Mouse (Mus musculus) spleen, adult 12 weeks (tissue): ENCODE measurements around the gene Cd248.

Source experiments
- DNase-seq: peaks from one replicate; pipeline ENCODE4 v3.0.0; 2022; ENCODE audit warnings: low spot score

The Cd248 gene

DNA sequence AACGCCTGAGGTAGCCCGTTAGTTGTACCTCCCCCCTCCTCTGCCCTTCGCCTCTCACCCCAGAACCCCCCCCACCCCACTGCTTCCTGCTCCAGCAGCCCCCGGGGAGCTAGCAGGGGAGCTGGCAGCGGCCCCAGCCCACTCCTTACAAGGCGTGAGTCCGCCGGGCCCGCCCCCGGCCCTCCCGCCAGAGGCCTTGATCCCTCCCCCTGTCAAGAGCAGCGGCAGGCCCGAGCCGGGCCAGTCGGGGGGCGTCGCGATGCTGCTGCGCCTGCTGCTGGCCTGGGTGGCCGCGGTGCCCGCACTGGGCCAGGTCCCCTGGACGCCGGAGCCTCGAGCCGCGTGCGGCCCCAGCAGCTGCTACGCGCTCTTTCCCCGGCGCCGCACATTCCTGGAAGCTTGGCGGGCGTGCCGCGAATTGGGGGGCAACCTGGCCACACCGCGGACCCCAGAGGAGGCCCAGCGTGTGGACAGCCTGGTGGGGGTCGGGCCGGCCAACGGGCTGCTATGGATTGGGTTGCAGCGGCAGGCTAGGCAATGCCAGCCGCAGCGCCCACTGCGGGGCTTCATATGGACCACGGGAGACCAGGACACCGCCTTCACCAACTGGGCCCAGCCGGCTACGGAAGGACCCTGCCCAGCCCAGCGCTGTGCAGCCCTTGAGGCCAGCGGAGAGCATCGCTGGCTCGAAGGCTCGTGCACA, at the start of gene Cd248:
TSS of gene Cd248 (plus strand) at position 212 of the 703 bp plus-strand sequence.
- DNase-seq = no peak

DNA sequence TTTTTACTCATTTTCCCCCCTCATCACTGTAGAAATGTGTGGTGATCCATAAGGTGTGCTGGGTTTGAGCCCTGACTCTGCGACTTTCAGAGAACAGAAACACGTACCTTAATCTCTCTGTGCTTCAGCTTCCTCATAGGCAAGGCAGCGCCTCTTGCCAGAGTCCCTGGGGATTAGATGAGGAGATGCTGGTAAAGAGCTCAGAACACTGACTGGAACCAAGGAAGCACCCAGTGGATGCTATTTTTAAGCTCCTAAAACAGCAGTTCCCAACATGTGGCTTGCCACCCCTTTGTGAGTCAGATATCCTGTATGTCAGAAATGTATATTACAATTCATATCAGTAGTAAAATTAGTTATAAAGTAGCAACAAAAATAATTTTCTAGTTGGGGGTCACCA, 49.7 kb upstream of the Cd248 start:
- DNase-seq = no peak

DNA sequence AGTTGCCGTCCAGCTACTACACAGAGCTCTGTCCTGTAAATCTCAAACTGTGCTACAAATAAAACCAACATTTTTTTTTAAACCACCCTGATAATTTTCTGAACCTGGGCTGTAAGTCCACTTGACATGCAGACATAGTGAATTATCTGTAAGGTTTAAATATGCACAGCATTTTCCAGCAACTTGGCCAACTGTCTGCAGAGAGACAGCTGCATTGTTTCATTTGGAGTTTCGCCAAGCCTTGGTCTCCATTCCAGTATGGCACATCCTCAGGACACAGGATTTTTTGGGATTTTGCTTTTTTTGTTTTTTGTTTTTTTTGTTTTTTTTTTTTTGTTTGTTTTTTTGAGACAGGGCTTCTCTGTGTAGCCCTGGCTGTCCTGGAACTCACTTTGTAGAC, 46.5 kb upstream of the Cd248 start:
- no peak for DNase-seq

DNA sequence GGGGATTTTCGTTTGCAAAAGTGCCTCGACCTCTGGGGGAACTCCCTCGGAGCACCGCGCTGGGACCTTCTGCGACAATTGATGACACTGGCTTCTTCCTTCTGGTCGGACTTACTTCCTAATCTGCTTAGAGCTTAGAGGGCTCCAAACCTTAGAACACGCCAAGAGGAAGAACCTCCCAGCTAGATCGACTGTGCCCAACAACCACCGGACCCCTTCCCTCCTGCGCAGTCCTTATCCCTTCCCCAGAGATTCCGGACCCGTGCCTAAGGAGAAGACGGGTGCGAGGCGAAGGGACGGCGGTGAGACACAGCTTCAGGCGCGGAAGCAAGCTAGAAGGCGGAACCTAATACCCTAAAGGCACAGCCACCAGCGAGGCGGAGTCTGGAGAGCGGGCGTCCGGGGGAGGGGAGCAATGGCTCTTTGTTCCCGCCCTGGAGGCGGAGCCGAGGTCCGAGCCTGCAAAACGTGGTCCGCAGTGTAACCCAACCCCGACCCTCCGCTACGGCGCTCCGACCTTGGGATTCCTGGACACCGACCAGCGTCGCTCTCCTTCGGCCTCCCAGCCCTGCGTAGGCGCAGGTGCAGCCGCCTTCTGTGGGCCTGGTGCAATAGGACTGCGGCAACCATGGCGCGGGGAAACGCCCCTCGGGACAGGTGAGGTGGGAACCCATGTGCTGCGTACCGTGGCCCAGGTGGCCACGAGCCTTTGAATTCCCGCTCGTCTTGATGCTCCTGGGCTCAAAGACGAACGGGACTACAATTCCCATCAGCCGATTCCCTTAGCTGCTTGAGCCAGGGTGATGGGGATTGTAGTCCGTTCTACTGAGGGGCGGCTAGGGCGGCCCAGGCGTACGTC, 44.0 kb upstream of the Cd248 start, which contains the start of gene Slc29a2:
TSS of gene Slc29a2 (plus strand) at position 240 of the 859 bp plus-strand sequence.
- peak; percentile 73 for DNase-seq

DNA sequence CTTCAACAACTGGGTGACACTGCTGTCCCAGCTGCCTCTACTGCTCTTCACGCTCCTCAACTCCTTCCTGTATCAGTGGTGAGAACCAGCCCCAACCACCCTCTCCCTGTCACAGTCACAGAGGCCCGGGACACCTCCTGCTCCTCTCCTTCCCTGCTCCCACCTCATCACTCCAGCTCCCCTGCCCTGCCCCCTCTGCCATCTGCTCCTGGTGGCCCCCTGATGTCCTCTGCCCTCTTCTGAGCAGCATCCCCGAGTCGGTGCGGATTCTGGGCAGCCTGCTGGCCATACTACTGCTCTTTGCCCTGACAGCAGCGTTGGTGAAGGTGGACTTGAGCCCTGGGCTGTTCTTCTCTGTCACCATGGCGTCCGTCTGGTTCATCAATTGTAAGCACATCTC, 41.8 kb upstream of the Cd248 start:
- DNase-seq = no peak

DNA sequence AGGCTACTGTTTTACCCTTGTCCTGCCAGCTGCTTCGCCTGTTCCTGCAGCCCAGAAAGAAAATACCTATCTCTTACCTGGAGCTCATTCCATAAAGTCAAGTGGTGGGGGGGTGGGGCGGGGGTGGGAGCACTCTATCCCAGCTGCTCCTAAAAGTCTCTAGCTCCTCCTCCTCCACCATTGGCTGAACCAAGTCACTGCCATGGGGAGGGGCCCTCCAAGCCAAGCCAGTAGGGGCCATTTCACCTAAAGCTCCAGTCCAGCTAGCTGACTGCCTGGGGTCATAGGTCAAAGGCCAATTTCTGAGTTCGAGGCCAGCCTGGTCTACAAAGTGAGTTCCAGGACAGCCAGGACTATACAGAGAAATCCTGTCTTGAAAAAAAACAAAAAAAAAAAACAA, 35.2 kb upstream of the Cd248 start:
- DNase-seq = no peak

DNA sequence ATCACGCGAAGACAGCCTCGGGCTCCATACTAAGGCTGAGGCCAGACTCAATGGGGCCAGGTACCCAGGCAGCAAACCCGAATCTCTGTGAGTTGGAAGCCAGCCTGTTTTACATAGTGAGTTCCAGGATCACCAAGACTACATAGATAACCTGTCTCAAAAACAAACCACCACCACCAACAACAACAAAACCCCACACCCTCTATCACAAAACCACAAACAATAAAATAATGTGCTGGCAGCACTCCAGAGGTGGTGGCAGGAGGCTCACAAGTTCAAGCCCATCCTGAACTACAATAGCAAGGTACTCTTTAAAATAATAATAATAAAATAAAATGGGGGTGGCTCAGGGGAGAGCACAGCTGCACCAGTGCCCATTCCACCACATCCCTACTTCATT, 31.3 kb upstream of the Cd248 start:
- no peak for DNase-seq

DNA sequence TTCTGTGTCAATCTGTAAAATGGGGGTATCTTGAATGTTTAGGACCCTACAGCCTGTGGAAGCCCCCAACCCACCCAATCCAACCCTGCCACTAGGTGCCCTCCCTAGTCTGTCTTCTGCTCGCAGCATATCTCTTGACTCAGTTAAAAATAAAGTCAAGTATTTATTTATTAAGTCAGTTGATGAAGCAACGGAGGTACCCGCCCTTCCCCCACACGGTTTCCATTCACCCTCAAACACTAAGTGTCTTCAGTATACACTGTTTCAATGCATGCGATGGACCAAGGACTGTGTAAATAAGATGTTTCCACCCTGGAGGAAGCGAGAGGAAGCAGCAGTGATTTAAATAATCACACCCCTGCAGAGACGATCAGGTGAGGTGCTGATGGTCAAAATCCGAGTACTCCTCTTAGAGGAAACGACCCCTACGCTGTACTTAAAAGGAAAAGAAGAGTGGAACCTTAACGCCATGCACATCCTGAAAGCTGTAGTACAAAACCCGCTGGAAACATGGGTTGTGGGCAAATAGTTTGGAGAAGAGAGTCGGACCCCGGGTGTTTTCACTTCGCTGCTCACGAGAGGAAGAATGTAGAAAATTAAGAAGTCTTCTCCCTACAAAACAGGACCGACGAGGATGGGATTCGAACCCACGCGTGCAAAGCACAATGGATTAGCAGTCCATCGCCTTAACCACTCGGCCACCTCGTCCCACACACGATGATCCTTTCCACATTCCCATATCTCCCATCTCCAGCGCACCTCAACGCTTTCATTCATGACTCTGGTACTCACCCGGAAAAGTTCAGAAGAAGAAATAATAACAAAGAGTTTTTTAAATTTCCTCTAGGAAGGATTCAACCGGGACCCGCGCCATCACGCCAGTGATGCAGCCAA, 30.0 kb upstream of the Cd248 start:
- DNase-seq = peak; percentile 27

DNA sequence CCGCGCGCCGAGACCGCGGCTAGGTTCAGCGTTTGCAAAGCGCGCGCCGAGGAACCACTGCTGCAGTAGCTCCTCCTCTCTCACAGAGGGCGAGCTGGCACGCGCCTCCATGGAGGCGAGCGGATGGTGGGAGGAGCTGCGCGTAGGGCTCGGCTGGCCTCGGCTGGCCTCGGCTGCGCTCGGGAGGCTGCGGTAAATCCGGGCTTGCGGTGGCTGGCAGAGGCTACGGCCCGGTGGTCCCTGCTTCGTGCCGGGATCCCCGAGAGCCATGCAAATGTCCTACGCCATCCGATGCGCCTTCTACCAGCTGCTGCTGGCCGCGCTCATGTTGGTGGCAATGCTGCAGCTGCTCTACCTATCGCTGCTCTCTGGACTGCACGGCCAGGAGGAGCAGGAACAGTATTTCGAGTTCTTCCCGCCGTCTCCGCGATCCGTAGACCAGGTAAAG, 29.1 kb upstream of the Cd248 start, which contains the start of the genes B4gat1 and AC124502.3:
TSS of gene B4gat1 (plus strand) at position 118 of the 448 bp plus-strand sequence.
TSS of gene AC124502.3 (plus strand) at position 183 of the 448 bp plus-strand sequence.
- peak; percentile 67 for DNase-seq

DNA sequence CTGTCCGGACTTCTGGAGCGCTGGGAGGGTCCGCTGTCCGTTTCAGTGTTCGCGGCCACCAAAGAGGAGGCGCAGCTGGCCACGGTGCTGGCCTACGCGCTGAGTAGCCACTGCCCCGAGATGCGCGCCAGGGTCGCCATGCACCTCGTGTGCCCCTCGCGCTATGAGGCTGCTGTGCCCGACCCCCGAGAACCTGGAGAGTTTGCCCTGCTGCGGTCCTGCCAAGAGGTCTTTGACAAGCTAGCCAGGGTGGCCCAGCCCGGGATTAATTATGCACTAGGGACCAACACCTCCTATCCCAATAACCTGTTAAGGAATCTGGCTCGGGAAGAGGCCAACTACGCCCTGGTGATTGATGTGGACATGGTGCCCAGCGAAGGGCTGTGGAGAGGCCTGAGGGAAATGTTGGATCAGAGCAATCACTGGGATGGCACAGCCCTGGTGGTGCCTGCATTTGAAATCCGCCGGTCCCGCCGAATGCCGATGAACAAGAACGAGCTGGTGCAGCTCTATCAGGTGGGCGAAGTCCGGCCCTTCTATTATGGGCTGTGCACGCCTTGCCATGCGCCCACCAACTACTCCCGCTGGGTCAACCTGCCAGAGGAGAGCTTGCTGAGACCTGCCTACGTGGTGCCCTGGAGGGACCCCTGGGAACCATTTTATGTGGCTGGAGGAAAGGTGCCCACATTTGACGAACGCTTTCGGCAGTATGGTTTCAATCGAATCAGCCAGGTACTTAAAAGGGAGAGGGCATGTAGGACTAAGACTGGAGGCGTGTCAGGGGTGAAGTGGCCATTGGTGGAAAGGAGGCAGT, 28.4 kb upstream of the Cd248 start:
- no peak for DNase-seq

DNA sequence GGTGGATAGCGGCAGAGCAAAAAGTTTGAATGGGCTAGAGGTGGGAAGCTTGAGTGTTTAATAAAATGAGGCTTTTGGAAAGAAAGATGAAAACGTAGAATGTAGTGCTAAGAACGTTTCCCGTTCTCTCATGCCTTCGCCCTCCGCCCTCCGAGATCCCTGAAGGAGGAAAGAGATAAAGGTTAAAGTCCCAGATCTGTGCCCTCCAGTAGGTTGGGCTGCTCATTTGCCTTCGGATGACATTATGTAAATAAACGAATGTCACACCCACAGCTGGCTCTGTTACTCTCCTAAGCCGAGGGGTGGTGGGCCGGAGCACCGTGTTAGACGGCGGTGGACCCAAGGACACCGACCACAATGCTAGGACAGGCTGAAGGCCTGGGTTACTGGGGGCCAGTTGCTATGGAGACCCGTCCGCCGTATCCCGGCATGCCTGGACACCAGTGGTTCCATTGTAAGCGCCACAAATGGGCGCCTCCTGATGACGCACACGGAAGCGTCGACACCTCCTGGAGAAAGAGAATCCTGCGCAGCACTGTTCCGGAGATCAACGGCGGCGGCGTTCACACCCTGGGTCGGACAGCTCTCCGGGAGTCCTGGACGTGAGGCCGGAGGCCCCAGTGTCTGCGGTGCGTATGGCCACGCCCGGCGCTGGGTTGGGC, 26.9 kb upstream of the Cd248 start, which contains the start of gene Brms1:
TSS of gene Brms1 (plus strand) at position 493 of the 662 bp plus-strand sequence.
- peak; percentile 81 for DNase-seq

DNA sequence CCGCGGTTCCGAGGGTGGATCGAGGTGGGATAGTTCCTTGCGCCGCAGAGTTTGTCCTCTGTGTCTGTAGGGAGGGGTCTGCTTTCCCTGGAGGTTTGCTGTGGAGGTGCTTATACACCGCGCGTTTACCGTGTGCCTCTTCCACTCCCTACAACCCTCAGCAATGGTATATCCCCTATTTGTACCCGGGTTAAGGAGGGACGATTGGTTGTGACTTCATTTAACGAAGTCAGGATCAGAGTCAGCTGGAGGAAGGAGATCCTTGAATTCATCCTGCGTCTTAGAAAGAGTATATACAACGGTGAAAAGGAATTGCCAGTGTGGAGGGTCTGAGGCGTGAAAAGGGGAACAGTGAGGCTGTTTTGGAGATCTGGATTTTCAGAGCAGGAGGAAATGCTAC, 26.3 kb upstream of the Cd248 start:
- no peak for DNase-seq

DNA sequence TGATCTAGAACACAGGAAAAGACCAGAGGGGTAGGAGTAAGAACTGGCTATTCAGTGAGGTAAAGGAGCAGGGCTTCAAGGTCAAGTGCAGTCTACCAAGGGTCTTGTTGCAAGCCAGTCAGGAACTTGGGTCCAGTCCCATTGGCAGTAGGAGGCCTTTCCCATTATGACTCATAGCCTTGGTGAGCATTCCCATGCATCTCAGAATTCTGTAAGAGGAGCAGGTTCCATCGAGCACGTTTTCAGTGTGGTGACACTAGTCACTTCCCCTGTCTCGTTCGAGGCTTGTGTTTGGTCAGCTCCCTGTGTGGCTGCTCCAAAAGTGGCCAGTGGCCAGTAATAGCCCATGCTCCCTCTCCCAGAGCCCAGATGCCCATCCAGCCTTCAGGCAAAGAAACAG, 22.3 kb upstream of the Cd248 start:
- DNase-seq = no peak

DNA sequence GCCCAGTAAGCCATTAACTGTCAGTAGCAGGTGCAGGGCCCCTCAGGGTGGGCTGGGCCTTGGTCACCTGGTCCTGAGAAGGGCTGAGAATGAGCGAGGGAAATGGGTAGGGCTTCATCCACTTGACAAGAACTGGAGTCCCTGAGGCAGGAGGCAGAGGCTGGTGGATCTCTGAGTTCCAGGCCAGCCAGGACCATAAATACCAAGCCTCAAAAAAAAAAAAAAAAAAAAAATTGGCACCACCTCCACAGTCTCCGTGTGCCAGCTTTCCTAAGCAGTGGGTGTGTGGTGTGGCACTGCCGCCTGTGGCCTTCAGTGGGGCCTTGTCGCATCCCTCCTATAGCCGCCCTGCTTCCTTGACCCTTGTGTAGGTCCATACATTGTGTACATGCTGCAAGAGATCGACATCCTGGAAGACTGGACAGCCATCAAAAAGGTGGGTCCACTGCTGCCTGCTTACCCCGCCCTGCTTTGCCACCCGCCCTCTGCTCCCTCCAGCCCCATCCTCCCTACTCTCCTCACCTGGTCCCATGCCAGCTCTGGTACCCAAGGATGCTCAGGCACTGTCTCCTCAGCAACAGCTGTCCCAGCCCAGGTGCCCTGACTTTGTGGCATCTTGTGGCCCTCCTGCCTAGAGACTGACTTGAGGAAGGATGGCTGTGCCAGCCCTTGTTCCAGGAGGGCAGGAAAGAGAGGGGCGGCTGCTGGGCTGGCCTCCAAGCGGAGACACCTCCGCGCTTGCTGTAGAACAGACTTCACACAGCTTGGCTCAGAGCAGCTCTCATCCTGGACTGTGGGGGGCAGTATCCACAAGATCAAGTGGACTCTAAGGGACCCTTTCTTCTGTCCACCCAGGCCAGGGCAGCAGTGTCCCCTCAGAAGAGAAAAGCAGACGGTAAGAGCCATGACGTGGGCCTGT, 19.5 kb upstream of the Cd248 start:
- DNase-seq = no peak

DNA sequence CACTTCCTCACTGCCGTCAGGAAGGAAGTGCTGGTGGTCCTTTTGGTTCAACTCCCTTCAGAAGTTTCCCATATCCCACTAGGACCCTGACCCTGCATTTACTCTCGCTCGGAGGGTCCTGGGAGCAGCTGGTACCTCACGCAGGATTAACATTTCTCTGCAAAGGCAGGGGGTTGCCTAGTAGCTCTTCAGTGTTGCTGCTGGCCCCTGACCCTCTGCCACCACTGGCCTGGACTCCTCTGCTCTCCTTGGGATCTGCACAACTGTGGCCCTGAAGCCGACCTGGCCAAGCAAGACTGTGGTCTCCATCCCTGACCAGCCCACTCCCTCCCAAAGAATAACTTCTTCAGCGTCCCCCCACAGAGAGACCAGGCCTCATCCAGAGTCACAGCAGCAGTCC, 18.6 kb upstream of the Cd248 start:
- DNase-seq = no peak

DNA sequence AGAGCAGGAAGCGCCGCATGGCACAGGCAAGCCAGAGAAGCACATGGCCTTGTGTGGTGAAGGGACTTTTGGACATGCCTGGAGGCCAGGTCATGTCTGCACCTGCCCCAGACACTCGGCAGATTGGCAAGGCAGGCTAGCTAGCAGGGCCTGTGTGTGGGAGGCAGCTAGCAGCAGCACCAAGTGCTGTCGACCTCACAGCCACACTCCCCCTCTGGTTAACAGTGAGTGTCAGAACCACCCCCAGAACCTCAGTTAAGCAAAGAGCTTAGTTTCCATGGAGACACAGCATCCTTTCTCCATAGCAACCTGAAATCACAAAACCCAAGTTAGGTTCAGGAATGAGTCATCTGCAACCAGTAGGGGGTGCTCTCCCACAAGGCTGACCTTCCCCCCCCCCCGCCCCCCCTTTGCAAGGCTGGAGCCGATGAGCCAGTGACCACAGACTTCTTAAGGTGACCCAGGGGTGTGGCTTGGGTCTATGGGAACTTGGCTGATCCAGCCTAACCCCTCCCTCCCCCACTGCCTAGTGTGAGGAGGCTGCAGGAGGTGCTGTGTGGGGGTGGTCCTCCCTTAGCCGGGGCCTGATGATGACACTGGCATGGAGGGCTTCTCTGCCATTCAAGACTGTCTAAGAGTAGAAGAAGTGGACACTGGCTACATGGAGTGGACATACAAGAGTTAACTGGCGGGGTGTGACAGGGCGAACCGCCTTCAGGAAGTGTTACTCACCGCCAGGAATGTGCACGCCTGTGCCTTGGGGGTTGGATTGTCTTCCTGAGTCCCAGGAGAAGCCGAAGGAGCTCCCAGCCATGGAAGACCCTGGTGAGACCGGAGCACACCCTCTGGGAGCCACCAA, 17.6 kb upstream of the Cd248 start, which contains the start of gene Rin1:
TSS of gene Rin1 (plus strand) at position 435 of the 859 bp plus-strand sequence.
- DNase-seq = no peak

DNA sequence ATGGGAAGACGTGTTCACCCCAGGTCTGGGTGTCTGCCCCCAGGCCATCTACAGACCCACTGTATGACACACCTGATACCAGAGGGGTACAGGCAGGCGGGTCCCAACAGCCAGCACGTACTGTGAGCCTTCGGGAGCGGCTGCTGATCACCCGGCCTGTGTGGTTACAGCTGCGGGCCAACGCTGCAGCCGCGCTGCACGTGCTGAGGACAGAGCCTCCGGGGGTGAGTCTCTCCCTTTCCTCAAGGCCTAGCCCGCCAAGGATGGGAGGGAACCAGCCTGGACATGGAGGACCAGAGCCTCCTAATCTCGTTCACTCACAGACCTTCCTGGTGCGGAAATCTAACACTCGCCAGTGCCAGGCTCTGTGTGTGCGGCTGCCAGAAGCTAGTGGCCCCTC, 16.8 kb upstream of the Cd248 start:
- no peak for DNase-seq

DNA sequence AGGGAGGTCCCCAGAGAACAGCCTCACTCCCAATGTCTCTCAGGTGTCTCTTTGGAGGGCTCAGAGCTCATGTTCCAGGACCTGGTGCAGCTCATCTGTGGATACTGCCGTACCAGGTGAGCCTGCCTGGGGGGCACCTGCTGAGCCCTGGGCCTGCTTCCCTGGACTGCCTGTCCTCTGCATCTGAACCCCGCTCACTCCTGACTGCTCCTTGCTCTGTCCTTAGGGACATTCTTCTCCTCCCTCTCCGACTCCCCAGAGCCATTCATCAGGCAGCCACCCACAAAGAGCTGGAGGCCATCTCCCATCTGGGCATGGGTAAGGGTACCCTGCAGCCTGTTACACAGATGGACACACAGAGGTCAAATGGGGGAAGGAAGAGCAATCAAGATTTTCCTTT, 16.4 kb upstream of the Cd248 start:
- no peak for DNase-seq
